Mouse (Mus musculus) lung, postnatal 4 days (tissue): Measurements from ENCODE around the gene Casp9.

Experiments used
- DNase-seq, 2 experiments: peaks; one replicate each; pipeline ENCODE4 v3.0.0; 2021

Gene Casp9

GRCm38 (mm10) chr4:141818861-141819260 is 25.4 kb downstream of the Casp9 start:
- peak in 1 of 2 experiments; percentile 15 for DNase-seq

GRCm38 (mm10) chr4:141819316-141819715 is 25.9 kb downstream of the Casp9 start:
- DNase-seq = peak in 1 of 2 experiments; percentile 2

GRCm38 (mm10) chr4:141821178-141821577 is 27.8 kb downstream of the Casp9 start:
- DNase-seq = peak in 1 of 2 experiments; percentile 15

- peak; percentile 29 to 40 for DNase-seq
Measured at GRCm38 (mm10) chr4:141822089-141822488, 28.7 kb downstream of the Casp9 start.

GRCm38 (mm10) chr4:141822979-141823378 is 29.6 kb downstream of the Casp9 start:
- DNase-seq = peak; percentile 33 to 36

- no peak for DNase-seq
Measured at GRCm38 (mm10) chr4:141826060-141826459, 32.6 kb downstream of the Casp9 start, which contains the start of gene Cela2a. TSS of gene Cela2a (minus strand) at chr4:141826160.

GRCm38 (mm10) chr4:141827401-141827800 is 34.0 kb downstream of the Casp9 start:
- no peak for DNase-seq

- no peak for DNase-seq
Measured at GRCm38 (mm10) chr4:141828177-141828576, 34.8 kb downstream of the Casp9 start.

- DNase-seq = no peak
Measured at GRCm38 (mm10) chr4:141830381-141830780, 37.0 kb downstream of the Casp9 start.

- DNase-seq = no peak
Measured at GRCm38 (mm10) chr4:141831361-141831760, 37.9 kb downstream of the Casp9 start.

- DNase-seq = no peak
Measured at GRCm38 (mm10) chr4:141833911-141834310, 40.5 kb downstream of the Casp9 start.

- no peak for DNase-seq
Measured at GRCm38 (mm10) chr4:141834536-141835095, 41.2 kb downstream of the Casp9 start.

- DNase-seq = no peak
Measured at GRCm38 (mm10) chr4:141845999-141846398, 52.6 kb downstream of the Casp9 start, which contains the start of gene Ctrc. TSS of gene Ctrc (minus strand) at chr4:141846359.

- peak; percentile 32 to 59 for DNase-seq
Measured at GRCm38 (mm10) chr4:141853437-141853836, 60.0 kb downstream of the Casp9 start.

- DNase-seq = peak; percentile 79 to 86
Measured at GRCm38 (mm10) chr4:141857422-141857930, 64.1 kb downstream of the Casp9 start.

GRCm38 (mm10) chr4:141858501-141858900 is 65.1 kb downstream of the Casp9 start:
- DNase-seq = peak in 1 of 2 experiments; percentile 51

GRCm38 (mm10) chr4:141859351-141859750 is 65.9 kb downstream of the Casp9 start:
- DNase-seq = no peak

GRCm38 (mm10) chr4:141860246-141860841 is 66.9 kb downstream of the Casp9 start:
- DNase-seq = no peak

- peak; percentile 37 to 76 for DNase-seq
Measured at GRCm38 (mm10) chr4:141861591-141862295, 68.3 kb downstream of the Casp9 start.

- no peak for DNase-seq
Measured at GRCm38 (mm10) chr4:141862867-141863266, 69.5 kb downstream of the Casp9 start.

GRCm38 (mm10) chr4:141863726-141864280 is 70.4 kb downstream of the Casp9 start:
- DNase-seq = peak in 1 of 2 experiments; percentile 18

GRCm38 (mm10) chr4:141864506-141864905 is 71.1 kb downstream of the Casp9 start:
- DNase-seq = peak in 1 of 2 experiments; percentile 16

- peak in 1 of 2 experiments; percentile 15 for DNase-seq
Measured at GRCm38 (mm10) chr4:141865006-141865405, 71.6 kb downstream of the Casp9 start.
